Mouse (Mus musculus): ENCODE data around the gene Naa16. TPM values are rescaled to one million over a fixed set of nuclear protein-coding genes. Genes with fewer than 3 reads are reported as not detected.
A peak's percentile ranks its signal among the peaks of the same experiment; 100 is the strongest.

Gene Naa16
- polyA plus RNA-seq, 1 experiment = 7.7 TPM

DNA sequence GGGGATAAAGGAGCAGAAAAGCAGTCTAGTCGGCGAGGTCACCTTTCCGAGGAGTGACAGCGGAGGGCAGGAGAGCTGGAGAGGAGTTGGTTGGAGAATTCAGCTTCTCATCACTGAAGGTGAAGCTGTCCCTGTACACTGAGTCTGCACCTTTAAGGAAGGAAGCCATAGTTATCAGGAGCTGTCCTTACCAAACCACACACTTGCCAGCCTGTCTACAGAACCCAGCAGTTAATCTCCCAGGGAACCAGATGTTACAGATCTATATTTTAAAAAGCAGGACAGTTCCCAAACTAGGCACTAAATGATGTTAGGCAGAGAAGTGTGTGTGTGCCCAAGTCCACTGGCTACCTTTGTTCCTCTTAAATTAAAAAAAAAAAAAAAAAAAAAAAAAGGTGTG is 98.9 kb downstream of the Naa16 start:
- H3K4me1 ChIP-seq (replicated peaks; ENCODE audit: control insufficient read depth, insufficient read depth, low read length) = peaks cover 57% of the 10 kb centered on the region
- H3K27ac ChIP-seq (ENCODE audit: control insufficient read depth, insufficient read depth, low read length) = peak overlapping the region; percentile 22; the same call in 1 of the 2 replicates
- 95% methylated on average over 4 of the region's 4 CpGs for WGBS
- TF ChIP-seq CTCF (IDR thresholded peaks at IDR 0.05; ENCODE audit: borderline replicate concordance, control insufficient read depth, extremely low read depth, insufficient read depth, low read length, poor library complexity) = no peak
- TF ChIP-seq POLR2A (IDR thresholded peaks at IDR 0.05; ENCODE audit: control insufficient read depth, extremely low read depth, insufficient read depth, low read length, poor library complexity) = no peak
- H3K36me3 ChIP-seq (ENCODE audit: control insufficient read depth, insufficient read depth, low read length) = peaks cover 67% of the 10 kb centered on the region
- no peak overlapping the region for H3K4me3 ChIP-seq (ENCODE audit: control insufficient read depth, insufficient read depth, low read length)
- no peak for DNase-seq
- H3K27me3 ChIP-seq (ENCODE audit: control insufficient read depth, insufficient read depth, low read length) = no peaks in the 10 kb centered on the region

DNA sequence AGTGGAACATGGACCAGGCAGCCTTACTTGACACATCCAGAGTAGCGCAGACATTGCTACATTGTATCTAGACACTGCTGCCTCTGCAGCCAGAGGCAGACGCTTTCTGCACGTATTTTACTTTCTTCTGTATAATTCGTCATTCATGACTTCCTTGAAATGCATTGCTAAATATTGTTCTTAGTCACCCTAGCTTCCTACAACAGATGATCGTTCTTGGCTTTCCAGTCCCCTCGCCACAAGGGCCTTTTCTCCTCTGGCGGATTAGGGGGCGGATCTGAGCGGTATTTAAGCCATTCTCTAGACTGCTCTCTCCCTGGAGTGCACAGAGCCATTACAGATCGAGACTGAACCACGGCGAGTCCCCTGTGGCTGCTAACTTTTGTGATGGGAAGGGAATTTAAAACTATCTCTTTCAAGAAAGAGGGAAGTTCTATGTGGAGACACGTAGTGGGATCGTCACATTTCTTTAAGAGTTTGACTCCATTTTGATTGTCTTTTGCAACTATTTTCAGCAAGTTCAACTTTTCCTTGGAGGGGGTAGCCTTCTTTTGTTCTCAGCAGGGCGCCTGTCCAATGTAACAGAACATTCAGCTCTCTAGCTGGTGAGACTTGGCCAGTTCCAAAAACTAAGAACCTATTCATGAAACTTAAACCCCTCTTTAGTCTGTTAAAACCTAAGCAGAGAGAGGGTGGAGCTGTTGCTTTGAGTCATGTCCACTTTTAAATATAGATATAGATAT is 99.7 kb downstream of the Naa16 start:
- TF ChIP-seq CTCF (IDR thresholded peaks at IDR 0.05; ENCODE audit: borderline replicate concordance, control insufficient read depth, extremely low read depth, insufficient read depth, low read length, poor library complexity) = no peak
- no peak for TF ChIP-seq POLR2A (IDR thresholded peaks at IDR 0.05; ENCODE audit: control insufficient read depth, extremely low read depth, insufficient read depth, low read length, poor library complexity)
- no peaks in the 10 kb centered on the region for H3K27me3 ChIP-seq (ENCODE audit: control insufficient read depth, insufficient read depth, low read length)
- peaks cover 62% of the 10 kb centered on the region for H3K36me3 ChIP-seq (ENCODE audit: control insufficient read depth, insufficient read depth, low read length)
- H3K4me1 ChIP-seq (replicated peaks; ENCODE audit: control insufficient read depth, insufficient read depth, low read length) = peaks cover 52% of the 10 kb centered on the region
- H3K27ac ChIP-seq (ENCODE audit: control insufficient read depth, insufficient read depth, low read length) = peak overlapping the region; percentile 68; the same call in 1 of the 2 replicates
- DNase-seq = no peak
- WGBS = 82% methylated on average over 15 of the region's 15 CpGs
- no peak overlapping the region for H3K4me3 ChIP-seq (ENCODE audit: control insufficient read depth, insufficient read depth, low read length)

DNA sequence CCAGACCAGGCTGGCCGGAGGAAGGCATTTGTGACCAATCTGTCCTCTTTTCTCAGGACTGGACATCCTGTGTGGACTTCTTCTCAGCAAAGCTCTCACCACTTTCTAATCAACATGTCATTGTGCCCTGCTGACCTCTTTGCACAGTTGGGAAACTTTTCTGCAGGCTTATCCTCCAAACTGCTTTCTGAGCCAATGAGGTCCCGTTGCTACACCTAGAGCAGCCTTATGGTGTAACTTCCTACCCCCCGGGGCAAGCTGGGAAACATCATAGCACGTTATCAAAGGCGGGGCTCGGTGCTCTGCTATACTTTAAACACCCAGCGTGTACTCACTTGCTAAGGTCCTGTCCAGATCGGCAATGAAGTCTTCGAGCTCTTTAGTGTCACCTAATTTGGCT is 100.7 kb downstream of the Naa16 start:
- TF ChIP-seq CTCF (IDR thresholded peaks at IDR 0.05; ENCODE audit: borderline replicate concordance, control insufficient read depth, extremely low read depth, insufficient read depth, low read length, poor library complexity) = no peak
- no peak for TF ChIP-seq POLR2A (IDR thresholded peaks at IDR 0.05; ENCODE audit: control insufficient read depth, extremely low read depth, insufficient read depth, low read length, poor library complexity)
- no peaks in the 10 kb centered on the region for H3K27me3 ChIP-seq (ENCODE audit: control insufficient read depth, insufficient read depth, low read length)
- 54% methylated on average over 9 of the region's 9 CpGs for WGBS
- H3K4me1 ChIP-seq (replicated peaks; ENCODE audit: control insufficient read depth, insufficient read depth, low read length) = peaks cover 54% of the 10 kb centered on the region
- peak overlapping the region; percentile 46; the same call in 1 of the 2 replicates for H3K27ac ChIP-seq (ENCODE audit: control insufficient read depth, insufficient read depth, low read length)
- no peak overlapping the region for H3K4me3 ChIP-seq (ENCODE audit: control insufficient read depth, insufficient read depth, low read length)
- peaks cover 56% of the 10 kb centered on the region for H3K36me3 ChIP-seq (ENCODE audit: control insufficient read depth, insufficient read depth, low read length)
- no peak for DNase-seq

DNA sequence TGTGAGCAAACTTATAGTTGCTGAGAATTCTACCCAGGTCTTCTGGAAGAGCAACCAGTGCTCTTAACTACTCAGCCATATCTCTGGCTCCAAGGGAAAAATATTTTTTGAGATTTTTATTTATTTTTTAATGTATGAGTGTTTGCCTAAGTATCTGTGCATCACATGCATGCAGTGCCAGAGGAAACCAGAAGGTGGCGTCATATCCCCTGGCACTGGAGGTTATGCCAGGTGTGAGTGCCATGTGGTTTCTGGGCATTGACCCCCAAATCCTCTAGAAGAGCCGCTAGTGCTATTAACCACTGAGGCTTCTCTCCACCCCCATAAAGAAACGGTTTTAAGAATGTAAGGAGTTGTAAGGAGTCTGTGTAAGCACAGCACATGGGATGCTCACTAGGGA is 102.3 kb downstream of the Naa16 start:
- Histone ChIP-seq H3K27me3 (ENCODE audit: control insufficient read depth, insufficient read depth, low read length) (no peaks in the 10 kb centered on the region), H3K4me1 (replicated peaks; ENCODE audit: control insufficient read depth, insufficient read depth, low read length) (peaks cover 58% of the 10 kb centered on the region), H3K4me3 (ENCODE audit: control insufficient read depth, insufficient read depth, low read length) (no peak overlapping the region), H3K27ac (ENCODE audit: control insufficient read depth, insufficient read depth, low read length) (no peak overlapping the region), H3K36me3 (ENCODE audit: control insufficient read depth, insufficient read depth, low read length) (peaks cover 56% of the 10 kb centered on the region)
- peak; percentile 36; the same call in 1 of the 2 replicates for TF ChIP-seq CTCF (IDR thresholded peaks at IDR 0.05; ENCODE audit: borderline replicate concordance, control insufficient read depth, extremely low read depth, insufficient read depth, low read length, poor library complexity)
- no peak for TF ChIP-seq POLR2A (IDR thresholded peaks at IDR 0.05; ENCODE audit: control insufficient read depth, extremely low read depth, insufficient read depth, low read length, poor library complexity)
- peak; percentile 75 for DNase-seq
- 21% methylated on average over 3 of the region's 3 CpGs for WGBS

DNA sequence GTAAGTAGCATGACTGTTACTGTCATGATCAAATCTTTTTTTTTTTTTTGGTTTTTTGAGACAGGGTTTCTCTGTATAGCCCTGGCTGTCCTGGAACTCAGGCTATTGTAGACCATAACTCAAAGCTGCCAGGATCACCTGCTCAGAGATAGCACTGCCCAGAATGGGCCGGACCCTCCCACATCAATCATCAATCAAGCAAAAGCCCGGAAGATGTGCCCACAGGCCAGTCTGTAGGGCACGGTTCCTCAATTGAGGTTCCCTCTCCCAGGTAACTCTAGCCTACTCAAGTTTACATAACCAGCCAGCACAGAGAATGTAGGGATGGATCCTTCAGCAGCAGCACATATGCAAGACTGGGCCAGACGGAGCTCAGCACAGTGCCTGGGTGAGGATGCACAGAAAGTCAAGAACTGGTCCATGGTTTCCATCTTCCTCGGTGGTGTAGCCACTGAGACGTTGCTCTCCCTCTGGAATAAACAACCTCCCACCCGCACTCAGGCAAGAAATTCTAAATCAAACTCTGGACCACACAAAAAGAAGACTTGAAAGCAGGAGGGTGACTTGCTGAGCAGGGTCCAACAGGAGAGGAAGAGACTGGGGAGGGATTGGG is 103.2 kb downstream of the Naa16 start:
- no peak for TF ChIP-seq POLR2A (IDR thresholded peaks at IDR 0.05; ENCODE audit: control insufficient read depth, extremely low read depth, insufficient read depth, low read length, poor library complexity)
- no peak for TF ChIP-seq CTCF (IDR thresholded peaks at IDR 0.05; ENCODE audit: borderline replicate concordance, control insufficient read depth, extremely low read depth, insufficient read depth, low read length, poor library complexity)
- WGBS = 86% methylated on average over 7 of the region's 7 CpGs
- Histone ChIP-seq H3K27ac (ENCODE audit: control insufficient read depth, insufficient read depth, low read length) (peak overlapping the region; percentile 14; the same call in 1 of the 2 replicates), H3K4me3 (ENCODE audit: control insufficient read depth, insufficient read depth, low read length) (no peak overlapping the region), H3K27me3 (ENCODE audit: control insufficient read depth, insufficient read depth, low read length) (no peaks in the 10 kb centered on the region), H3K4me1 (replicated peaks; ENCODE audit: control insufficient read depth, insufficient read depth, low read length) (peaks cover 52% of the 10 kb centered on the region), H3K36me3 (ENCODE audit: control insufficient read depth, insufficient read depth, low read length) (peaks cover 47% of the 10 kb centered on the region)
- no peak for DNase-seq

DNA sequence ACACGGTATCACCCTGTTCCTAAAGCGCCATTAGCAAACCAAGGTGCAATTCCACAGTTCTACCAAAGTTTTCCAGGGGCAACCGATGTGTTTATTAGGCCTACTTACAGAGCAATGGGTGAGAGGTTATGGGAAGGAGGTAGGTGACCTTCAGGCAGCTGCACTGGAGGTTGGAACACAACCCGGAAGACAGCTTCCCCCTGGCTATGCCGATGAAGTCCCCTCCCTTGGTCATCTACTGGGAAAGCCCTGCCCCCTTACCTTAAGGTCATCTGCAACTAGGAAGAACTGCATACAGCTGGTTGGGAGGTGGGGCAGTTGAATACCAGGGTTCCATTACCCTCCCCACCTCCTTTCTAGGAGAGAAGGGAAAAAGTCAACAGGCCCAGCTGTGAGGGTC is 105.0 kb downstream of the Naa16 start:
- Histone ChIP-seq H3K4me3 (ENCODE audit: control insufficient read depth, insufficient read depth, low read length) (no peak overlapping the region), H3K27me3 (ENCODE audit: control insufficient read depth, insufficient read depth, low read length) (no peaks in the 10 kb centered on the region), H3K4me1 (replicated peaks; ENCODE audit: control insufficient read depth, insufficient read depth, low read length) (peaks cover 51% of the 10 kb centered on the region), H3K27ac (ENCODE audit: control insufficient read depth, insufficient read depth, low read length) (no peak overlapping the region), H3K36me3 (ENCODE audit: control insufficient read depth, insufficient read depth, low read length) (peaks cover 34% of the 10 kb centered on the region)
- DNase-seq = no peak
- WGBS = 98% methylated on average over 5 of the region's 5 CpGs
- no peak for TF ChIP-seq CTCF (IDR thresholded peaks at IDR 0.05; ENCODE audit: borderline replicate concordance, control insufficient read depth, extremely low read depth, insufficient read depth, low read length, poor library complexity)
- TF ChIP-seq POLR2A (IDR thresholded peaks at IDR 0.05; ENCODE audit: control insufficient read depth, extremely low read depth, insufficient read depth, low read length, poor library complexity) = no peak

Data from thymus, adult 2 months (tissue).